Mouse (Mus musculus): Measurements from ENCODE around the gene Foxn2.

- TF ChIP-seq ZC3H11A (IDR thresholded peaks at IDR 0.05; ENCODE audit: borderline replicate concordance, low read depth, low read length) (no peak), CHD2 (IDR thresholded peaks at IDR 0.05; ENCODE audit: low read depth, low read length) (no peak), ZNF384 (IDR thresholded peaks at IDR 0.05; ENCODE audit: low read depth, low read length) (no peak), MAFK (IDR thresholded peaks at IDR 0.05; ENCODE audit: insufficient read depth, low read depth, low read length) (no peak)
Observed at GRCm38 (mm10) chr17:88490546-88490945, 50.0 kb downstream of the Foxn2 start.

Data from ES-E14 (cell line).